Mouse (Mus musculus) heart, adult 2 months (tissue): ENCODE measurements at regions not wholly inside any gene's neighbourhood (a gene's known extent, or its start where the extent isn't known, plus 50 kb on each side); places are given as distances from the start of the nearest gene placed in this dataset.

Experiments
- DNase-seq, 2 experiments: peaks; one replicate each; pipeline ENCODE4 v3.0.0; 2021
- H3K27ac ChIP-seq: fragments of 200-600 bp; 2 replicates; pipeline ENCODE4 v1.8.1; 2022
- H3K27me3 ChIP-seq: fragments of 200-500 bp; 2 replicates; pipeline ENCODE4 v1.6.1; 2012; ENCODE audit warnings: mild to moderate bottlenecking, low read length, inconsistent platforms, mixed read lengths; ENCODE audit not compliant: control insufficient read depth, insufficient read depth
- H3K36me3 ChIP-seq: fragments of 200-500 bp; 2 replicates; pipeline ENCODE4 v1.6.1; 2012; ENCODE audit warnings: low read length, inconsistent platforms; ENCODE audit not compliant: control insufficient read depth, insufficient read depth
- H3K4me1 ChIP-seq: fragments of 200-500 bp; 2 replicates; pipeline ENCODE4 v1.6.1; 2011; ENCODE audit warnings: low read length; ENCODE audit not compliant: control insufficient read depth, insufficient read depth
- H3K4me3 ChIP-seq: fragments of 200-600 bp; 2 replicates; pipeline ENCODE4 v1.8.1; 2022
- H3K79me2 ChIP-seq: fragments of 200-500 bp; replicated peaks from 2 replicates; pipeline ENCODE4 v1.6.1; 2012; ENCODE audit warnings: mild to moderate bottlenecking, inconsistent platforms, low read length, moderate library complexity, mixed read lengths; ENCODE audit not compliant: control insufficient read depth, insufficient read depth
- H3K9ac ChIP-seq: fragments of 200-500 bp; 2 replicates; pipeline ENCODE4 v1.6.1; 2012; ENCODE audit warnings: low read depth, mild to moderate bottlenecking, control low read depth, inconsistent platforms, low read length, mixed read lengths
- CTCF ChIP-seq: fragments of 200-600 bp; IDR thresholded peaks from 2 replicates; pipeline ENCODE4 v1.8.1; 2022; ENCODE audit warnings: antibody characterized with exemption, mild to moderate bottlenecking, moderate library complexity
- EP300 ChIP-seq: fragments of 200-500 bp; IDR thresholded peaks from 2 replicates; pipeline ENCODE4 v1.6.1; 2011; ENCODE audit warnings: low read depth, low read length, control low read depth; ENCODE audit not compliant: insufficient read depth
- POLR2A ChIP-seq: fragments of 200-500 bp; IDR thresholded peaks from 2 replicates; pipeline ENCODE4 v1.6.1; 2011; ENCODE audit warnings: mild to moderate bottlenecking, low read depth, low read length, control low read depth; ENCODE audit not compliant: insufficient read depth
- WGBS: fragments of 180-500 bp; shearing (Covaris S2); methylation state at CpG from one replicate; pipeline ENCODE4 v1.1.7; 2018; 5-methylcytosine and 5-hydroxymethylcytosine counted together
- intact Hi-C: fragments of 180-260 bp; cut with DNase I; formaldehyde crosslinking; loops from one replicate; pipeline ENCODE4 v1.15.1; 2025

DNA sequence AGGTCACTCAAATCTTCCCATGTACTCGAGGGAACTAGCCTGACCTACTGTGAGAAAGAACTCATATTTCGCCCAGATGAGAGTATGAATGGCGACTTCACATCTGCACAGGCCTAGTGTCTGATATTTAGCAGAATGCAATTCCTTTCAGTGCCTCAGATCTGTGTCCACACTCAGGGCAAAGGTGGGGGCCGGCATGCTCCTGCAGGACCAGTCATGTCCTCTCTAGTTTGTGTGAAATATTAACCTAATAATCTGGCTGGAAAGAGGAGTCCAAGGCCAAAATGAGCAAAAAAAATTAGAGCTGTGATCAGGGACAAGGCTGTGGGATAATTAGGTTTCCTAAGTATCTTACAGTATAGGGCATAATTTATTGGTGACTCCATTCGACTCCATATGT lies 292.1 kb downstream of the Irs2 start:
- DNase-seq, result no peak
- H3K36me3 ChIP-seq, result no peaks in the 10 kb centered on the region
- no peak overlapping the region for H3K9ac ChIP-seq
- TF ChIP-seq POLR2A (no peak), EP300 (no peak), CTCF (no peak)
- H3K4me1 ChIP-seq, result no peaks in the 10 kb centered on the region
- WGBS, result 82% methylated on average over 5 of the region's 5 CpGs
- H3K79me2 ChIP-seq, result no peaks in the 10 kb centered on the region
- no peaks in the 10 kb centered on the region for H3K27me3 ChIP-seq
- H3K27ac ChIP-seq, result no peak overlapping the region
- intact Hi-C loops, result no loop called here
- H3K4me3 ChIP-seq, result no peak overlapping the region

DNA sequence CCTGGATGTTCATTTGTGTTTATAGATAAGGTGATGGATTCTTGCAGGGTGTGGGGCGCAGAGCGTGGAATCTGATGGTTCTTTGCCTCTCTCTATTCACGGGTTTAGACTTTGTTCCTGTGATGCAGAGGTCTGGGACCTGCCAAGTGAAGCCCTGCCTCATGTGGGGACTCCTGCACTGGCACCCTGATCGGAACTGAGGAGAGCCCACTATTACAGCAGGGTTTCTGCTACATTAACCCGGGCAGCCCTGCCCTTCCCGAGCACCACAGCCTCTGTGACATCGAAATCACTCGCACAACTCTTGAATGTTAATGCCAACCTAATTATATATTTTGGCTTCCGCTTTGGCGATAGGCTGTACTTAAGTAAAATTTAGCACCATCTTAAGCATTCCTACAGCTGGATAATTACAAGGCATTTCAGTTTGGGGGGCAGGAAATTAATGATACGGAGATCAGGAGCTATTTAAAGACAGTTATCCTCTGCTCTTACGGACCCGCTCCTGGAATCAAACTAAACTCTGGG lies 294.7 kb downstream of the Irs2 start:
- H3K36me3 ChIP-seq, result no peaks in the 10 kb centered on the region
- H3K27me3 ChIP-seq, result no peaks in the 10 kb centered on the region
- DNase-seq, result no peak
- H3K27ac ChIP-seq, result no peak overlapping the region
- no peaks in the 10 kb centered on the region for H3K79me2 ChIP-seq
- no peak overlapping the region for H3K9ac ChIP-seq
- no peak overlapping the region for H3K4me3 ChIP-seq
- H3K4me1 ChIP-seq, result no peaks in the 10 kb centered on the region
- no peak for TF ChIP-seq POLR2A
- WGBS, result 84% methylated on average over 13 of the region's 13 CpGs
- intact Hi-C loops, result no loop called here

DNA sequence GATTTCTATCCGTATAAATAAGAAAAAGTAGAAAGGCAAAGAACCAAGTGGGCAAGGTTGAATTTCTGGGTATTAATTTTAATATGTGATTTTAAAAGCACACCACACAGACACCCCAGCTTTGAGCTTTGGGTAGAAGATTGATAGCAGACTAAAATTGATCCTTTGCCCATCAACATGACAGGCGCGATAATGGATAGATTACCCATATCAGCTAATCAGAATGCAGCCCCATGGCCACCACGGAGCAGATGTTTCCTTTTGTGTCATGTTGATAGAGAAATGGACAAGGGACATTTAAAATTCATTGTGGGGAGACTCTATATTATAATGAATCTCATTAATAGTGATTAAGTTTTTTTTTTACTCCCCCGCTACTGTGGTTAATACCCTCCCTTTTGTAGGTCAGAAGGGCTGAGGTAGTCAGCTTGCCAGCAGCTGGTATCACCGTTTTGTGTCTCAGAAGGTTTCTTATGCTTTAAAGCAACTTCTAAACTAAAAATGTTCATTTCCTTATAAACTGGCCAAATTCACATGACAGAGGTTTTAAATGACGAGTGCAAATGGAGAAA lies 296.1 kb downstream of the Irs2 start:
- no peaks in the 10 kb centered on the region for H3K27me3 ChIP-seq
- H3K36me3 ChIP-seq, result no peaks in the 10 kb centered on the region
- no peak overlapping the region for H3K27ac ChIP-seq
- no peak overlapping the region for H3K4me3 ChIP-seq
- no peak overlapping the region for H3K9ac ChIP-seq
- WGBS, result 80% methylated on average over 7 of the region's 7 CpGs
- intact Hi-C loops, result no loop called here
- H3K4me1 ChIP-seq, result no peaks in the 10 kb centered on the region
- TF ChIP-seq CTCF (no peak), POLR2A (no peak), EP300 (no peak)
- DNase-seq, result no peak
- H3K79me2 ChIP-seq, result no peaks in the 10 kb centered on the region

DNA sequence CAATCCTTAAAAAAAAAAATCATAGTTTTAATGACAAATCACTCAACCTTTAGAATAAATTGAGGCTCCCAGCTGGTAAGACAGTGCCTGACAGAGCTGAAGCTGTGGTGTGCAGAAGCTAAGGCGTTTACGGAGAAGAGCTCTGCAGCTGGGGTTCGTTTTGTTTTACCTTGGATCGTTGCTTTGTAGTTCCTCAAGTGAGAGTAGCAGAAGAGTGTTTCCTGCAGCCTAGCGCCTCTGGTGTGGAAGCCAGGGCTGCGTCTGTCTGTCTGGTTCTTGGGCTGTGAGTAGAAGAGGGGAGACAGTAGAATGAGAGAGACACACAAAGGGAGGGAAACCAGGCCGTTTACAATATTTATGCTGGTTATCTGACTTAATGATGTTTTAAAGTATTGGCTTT lies 296.8 kb downstream of the Irs2 start:
- Histone ChIP-seq H3K9ac (no peak overlapping the region), H3K36me3 (no peaks in the 10 kb centered on the region), H3K27ac (no peak overlapping the region), H3K79me2 (no peaks in the 10 kb centered on the region), H3K27me3 (no peaks in the 10 kb centered on the region), H3K4me1 (no peaks in the 10 kb centered on the region), H3K4me3 (no peak overlapping the region)
- no peak for TF ChIP-seq CTCF
- TF ChIP-seq EP300, result no peak
- TF ChIP-seq POLR2A, result no peak
- 68% methylated on average over 7 of the region's 7 CpGs for WGBS
- no peak for DNase-seq
- intact Hi-C loops, result no loop called here

DNA sequence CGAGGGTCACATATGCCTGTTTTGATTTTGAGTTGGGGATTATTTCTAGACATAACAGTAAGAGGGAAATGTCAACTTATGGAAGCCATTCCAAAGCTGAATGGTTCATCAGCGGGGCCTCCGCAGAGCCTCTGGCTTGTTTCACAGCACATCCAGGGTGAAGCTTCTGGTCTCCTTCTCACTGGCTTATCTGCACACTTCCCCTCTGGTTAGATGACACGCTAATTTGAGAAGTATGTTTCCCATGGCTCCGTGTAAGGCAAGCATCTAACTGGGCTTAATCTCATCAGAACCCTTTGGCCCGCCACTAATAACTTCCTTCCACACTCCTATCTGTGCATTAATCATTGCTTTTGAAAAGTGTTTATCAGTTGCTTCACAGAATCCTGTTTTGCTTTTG lies 299.7 kb downstream of the Irs2 start:
- Histone ChIP-seq H3K79me2 (no peaks in the 10 kb centered on the region), H3K9ac (no peak overlapping the region), H3K36me3 (no peaks in the 10 kb centered on the region), H3K4me3 (no peak overlapping the region), H3K27me3 (no peaks in the 10 kb centered on the region), H3K27ac (no peak overlapping the region), H3K4me1 (no peaks in the 10 kb centered on the region)
- WGBS, result 62% methylated on average over 6 of the region's 6 CpGs
- TF ChIP-seq EP300, result no peak
- TF ChIP-seq CTCF, result no peak
- TF ChIP-seq POLR2A, result no peak
- no peak for DNase-seq
- intact Hi-C loops, result no loop called here

DNA sequence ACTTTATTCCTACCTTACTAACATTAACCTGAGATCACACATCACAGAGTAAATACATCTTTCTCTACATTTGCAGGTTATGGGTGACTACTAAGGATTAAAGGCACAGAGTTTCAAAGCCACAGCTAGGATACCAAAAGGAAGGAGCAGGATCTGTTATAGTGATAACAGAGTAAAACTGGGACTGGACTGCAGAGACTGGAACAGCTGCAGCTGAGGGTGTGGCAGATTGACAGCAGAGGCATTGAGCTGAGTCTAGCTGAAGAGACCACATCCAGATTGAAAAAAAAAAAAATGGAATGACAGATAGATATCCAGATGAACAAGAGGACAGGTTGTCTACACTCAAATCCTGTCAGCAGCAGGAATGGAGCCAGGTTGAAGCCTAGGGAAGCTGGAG lies 301.1 kb downstream of the Irs2 start:
- no peaks in the 10 kb centered on the region for H3K79me2 ChIP-seq
- no peak overlapping the region for H3K9ac ChIP-seq
- TF ChIP-seq CTCF (no peak), POLR2A (no peak), EP300 (no peak)
- no peaks in the 10 kb centered on the region for H3K4me1 ChIP-seq
- no peak for DNase-seq
- no peaks in the 10 kb centered on the region for H3K36me3 ChIP-seq
- intact Hi-C loops, result no loop called here
- no peak overlapping the region for H3K27ac ChIP-seq
- no peak overlapping the region for H3K4me3 ChIP-seq
- no peaks in the 10 kb centered on the region for H3K27me3 ChIP-seq

DNA sequence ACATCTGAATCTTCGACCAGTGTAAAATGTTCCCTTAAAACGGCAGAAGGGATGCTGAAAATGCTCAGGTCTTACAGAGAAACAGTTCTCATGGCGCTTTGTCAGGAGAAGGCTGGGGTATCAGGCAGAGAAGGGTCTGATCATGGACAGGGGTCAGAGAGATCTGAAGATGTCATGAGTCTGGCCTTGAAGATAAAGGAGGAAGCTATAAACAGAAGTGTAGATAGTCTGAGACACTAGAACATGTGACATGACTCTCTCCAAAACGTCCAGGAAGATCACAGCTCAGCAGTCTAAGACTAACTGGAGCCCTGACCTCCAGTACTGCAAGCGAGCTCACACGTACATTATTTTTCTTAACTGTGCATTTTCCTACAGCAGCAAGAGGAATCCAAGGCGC lies 302.3 kb downstream of the Irs2 start:
- intact Hi-C loops, result no loop called here
- H3K9ac ChIP-seq, result no peak overlapping the region
- H3K79me2 ChIP-seq, result no peaks in the 10 kb centered on the region
- no peak for DNase-seq
- TF ChIP-seq POLR2A (no peak), CTCF (no peak), EP300 (no peak)
- no peaks in the 10 kb centered on the region for H3K4me1 ChIP-seq
- WGBS, result 49% methylated on average over 7 of the region's 7 CpGs
- H3K27me3 ChIP-seq, result no peaks in the 10 kb centered on the region
- no peak overlapping the region for H3K27ac ChIP-seq
- H3K36me3 ChIP-seq, result no peaks in the 10 kb centered on the region
- H3K4me3 ChIP-seq, result no peak overlapping the region
